Mouse (Mus musculus) liver, embryonic 16.5 days (tissue): ENCODE measurements around the gene Fam71e1. TPM values are rescaled to one million over a fixed set of nuclear protein-coding genes. Genes with fewer than 3 reads are reported as not detected.

ENCODE experiments used
- ATAC-seq: fragments of 200-750 bp; cut with Nextera tagmentation; 2 replicates; pipeline ENCODE4 v1.8.0; 2017; ENCODE audit warnings: low read depth, mild to moderate bottlenecking, moderate number of reproducible peaks, moderate library complexity
- H3K27ac ChIP-seq: fragments of 300-500 bp; sonication (generic); 2 replicates; pipeline ENCODE4 v1.5.1; 2014; ENCODE audit warnings: mild to moderate bottlenecking, low read length
- H3K27me3 ChIP-seq: fragments of 300-500 bp; sonication (generic); 2 replicates; pipeline ENCODE4 v1.6.1; 2014; ENCODE audit warnings: low read depth, low read length, mixed read lengths; ENCODE audit not compliant: control insufficient read depth, insufficient read depth
- H3K36me3 ChIP-seq: fragments of 300-500 bp; sonication (generic); 2 replicates; pipeline ENCODE4 v1.6.1; 2014; ENCODE audit warnings: mild to moderate bottlenecking; ENCODE audit not compliant: control insufficient read depth, insufficient read depth
- H3K4me1 ChIP-seq: fragments of 300-500 bp; sonication (generic); 2 replicates; pipeline ENCODE4 v1.6.1; 2014; ENCODE audit warnings: low read depth, low read length, mixed read lengths; ENCODE audit not compliant: control insufficient read depth
- H3K4me2 ChIP-seq: fragments of 300-500 bp; sonication (generic); 2 replicates; pipeline ENCODE4 v1.6.1; 2014; ENCODE audit warnings: low read depth, low read length, mixed read lengths
- H3K4me3 ChIP-seq: fragments of 300-500 bp; sonication (generic); 2 replicates; pipeline ENCODE4 v1.5.1; 2014; ENCODE audit warnings: low read depth, mild to moderate bottlenecking, low read length
- H3K9ac ChIP-seq: fragments of 300-500 bp; sonication (generic); 2 replicates; pipeline ENCODE4 v1.6.1; 2014; ENCODE audit warnings: low read depth, low read length
- H3K9me3 ChIP-seq: fragments of 300-500 bp; sonication (generic); replicated peaks from 2 replicates; pipeline ENCODE4 v1.6.1; 2016; ENCODE audit warnings: low read length; ENCODE audit not compliant: control insufficient read depth
- WGBS: fragments of 180-500 bp; shearing (Covaris S2); extraction: QIAGEN DNeasy Blood & Tissue Kit; methylation state at CpG from one replicate; pipeline ENCODE4 v1.1.7; 2014; ENCODE audit not compliant: insufficient replicate concordance; 5-methylcytosine and 5-hydroxymethylcytosine counted together
- microRNA-seq: library from miRNA; unstranded; fragments of <30 nt; microRNA quantifications from one replicate; pipeline ENCODE4, GENCODE M21; 2016
- polyA plus RNA-seq: library from polyadenylated mRNA; unstranded; fragments of >200 nt; fragmentation: Nextera tagmentation; extraction: Ambion mirVana; gene quantifications from 2 replicates; pipeline ENCODE4 v1.2.1, GENCODE M21; 2015

Gene Fam71e1
- polyA plus RNA-seq, 1 experiment from 2014 or later, result 1.4 TPM

- Histone ChIP-seq H3K4me1 (peaks cover 16% of the 10 kb centered on the region), H3K27me3 (no peaks in the 10 kb centered on the region), H3K9ac (no peak overlapping the region), H3K4me3 (no peak overlapping the region), H3K36me3 (peaks cover 39% of the 10 kb centered on the region), H3K9me3 (no peaks in the 10 kb centered on the region), H3K27ac (no peak overlapping the region), H3K4me2 (no peak overlapping the region)
- ATAC-seq, result no peak
- 89% methylated on average over 3 of the region's 3 CpGs for WGBS
Measured at GRCm38 (mm10) chr7:44546274-44546673, 49.9 kb downstream of the Fam71e1 start.

DNA sequence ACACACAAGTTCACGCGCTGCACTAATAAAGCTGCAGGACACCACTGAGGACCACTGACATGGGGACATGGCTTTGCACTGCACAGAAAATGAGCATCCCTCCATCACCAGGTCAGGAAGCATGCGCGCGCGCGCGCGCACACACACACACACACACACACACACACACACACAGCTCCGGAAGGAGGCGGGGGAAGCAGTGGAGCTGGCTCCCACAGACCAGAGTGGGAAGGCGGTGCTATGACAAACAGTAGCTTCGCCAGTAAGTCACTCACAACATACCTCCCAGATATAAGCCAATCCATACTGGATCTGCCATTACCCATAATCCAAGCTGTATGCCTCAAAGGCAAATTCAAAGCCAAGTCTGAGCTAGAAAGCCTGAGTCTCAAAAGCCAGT is 50.7 kb downstream of the Fam71e1 start:
- peak overlapping the region; percentile 78 for H3K4me3 ChIP-seq
- H3K27me3 ChIP-seq, result no peaks in the 10 kb centered on the region
- ATAC-seq, result no peak
- H3K9ac ChIP-seq, result peak overlapping the region; percentile 73
- peak overlapping the region; percentile 93 for H3K4me2 ChIP-seq
- H3K36me3 ChIP-seq, result peaks cover 39% of the 10 kb centered on the region
- H3K9me3 ChIP-seq, result no peaks in the 10 kb centered on the region
- H3K27ac ChIP-seq, result no peak overlapping the region; the same call in 1 of the 2 replicates
- peaks cover 16% of the 10 kb centered on the region for H3K4me1 ChIP-seq
- 90% methylated on average over 13 of the region's 13 CpGs for WGBS

DNA sequence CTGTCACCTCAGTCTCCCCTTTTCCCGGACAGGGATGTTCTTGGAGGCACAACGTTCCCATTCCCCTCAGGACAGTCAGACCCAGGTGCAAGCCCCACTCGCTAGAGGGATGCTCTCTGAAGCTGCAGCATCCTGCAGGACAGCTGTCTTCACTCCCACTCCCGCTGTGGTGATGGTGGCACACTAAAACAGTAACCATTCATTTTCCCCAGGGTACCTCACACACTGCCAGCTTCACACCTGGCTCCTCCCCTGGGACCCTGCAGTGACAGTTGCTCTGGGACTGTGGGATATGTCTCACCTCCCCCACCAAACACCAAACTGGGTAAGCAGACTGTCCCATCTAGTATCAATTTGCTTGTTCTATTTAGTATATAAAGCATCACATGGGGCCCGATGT is 51.3 kb downstream of the Fam71e1 start:
- H3K9ac ChIP-seq, result peak overlapping the region; percentile 73
- peak overlapping the region; percentile 78 for H3K4me3 ChIP-seq
- H3K9me3 ChIP-seq, result no peaks in the 10 kb centered on the region
- peak overlapping the region; percentile 93 for H3K4me2 ChIP-seq
- H3K27me3 ChIP-seq, result no peaks in the 10 kb centered on the region
- H3K36me3 ChIP-seq, result peaks cover 37% of the 10 kb centered on the region
- ATAC-seq, result no peak
- peaks cover 17% of the 10 kb centered on the region for H3K4me1 ChIP-seq
- 25% methylated on average over 5 of the region's 5 CpGs for WGBS
- peak overlapping the region; percentile 91 for H3K27ac ChIP-seq

GRCm38 (mm10) chr7:44548497-44549087 is 52.2 kb downstream of the Fam71e1 start, which contains the start of gene Pold1:
Gene Pold1, minus strand, starts transcription at chr7:44548849.
- 0% methylated on average over 43 of the region's 43 CpGs for WGBS
- Histone ChIP-seq H3K4me3 (peak within 1 kb of the TSS; percentile 78), H3K4me1 (peaks cover 24% of the 10 kb centered on the region), H3K9ac (peak within 1 kb of the TSS; percentile 73), H3K27me3 (no peaks in the 10 kb centered on the region), H3K27ac (peak within 1 kb of the TSS; percentile 91), H3K4me2 (peak within 1 kb of the TSS; percentile 93), H3K9me3 (no peaks in the 10 kb centered on the region), H3K36me3 (peaks cover 35% of the 10 kb centered on the region)
- ATAC-seq, result peak; percentile 95

DNA sequence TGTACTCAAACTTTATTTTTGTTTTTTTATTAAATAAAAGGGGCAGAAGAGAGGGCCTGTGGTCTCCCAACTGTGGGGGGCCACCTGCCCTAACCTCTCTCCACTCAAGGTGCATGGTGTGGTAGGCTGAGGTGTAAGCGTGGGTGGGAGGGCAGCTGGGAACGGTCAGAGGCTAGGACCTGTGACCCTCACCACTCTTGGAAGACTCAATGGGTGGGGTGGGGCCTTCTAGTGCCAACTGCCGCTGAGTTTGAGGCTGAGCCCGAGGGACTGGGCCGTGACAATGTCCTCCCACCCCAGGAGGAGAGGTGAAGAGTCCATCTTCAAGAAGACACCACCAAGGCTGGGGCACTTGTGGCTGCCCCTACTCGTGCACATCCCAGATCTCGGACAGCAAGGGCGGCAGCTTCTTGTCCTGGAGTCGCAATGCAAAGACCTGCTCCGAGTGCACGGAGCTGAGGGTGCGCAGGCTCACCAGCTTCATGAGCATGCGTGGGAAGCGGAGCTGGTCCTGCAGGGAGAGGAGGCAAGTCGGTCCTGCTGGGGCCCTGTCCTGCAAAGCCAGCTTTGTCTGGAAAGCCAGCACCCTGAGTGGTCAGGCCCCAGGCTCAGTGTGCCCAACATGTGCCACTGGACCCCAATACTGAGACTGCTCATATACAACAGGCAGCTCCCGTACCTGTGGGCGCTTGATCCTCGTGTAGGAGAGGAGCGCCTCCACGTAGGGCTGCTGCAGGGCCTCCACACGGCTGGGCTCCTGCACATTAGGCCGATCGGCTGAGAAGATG is 53.4 kb downstream of the Fam71e1 start:
- Histone ChIP-seq H3K9ac (no peak overlapping the region), H3K4me2 (no peak overlapping the region), H3K27me3 (no peaks in the 10 kb centered on the region), H3K27ac (no peak overlapping the region), H3K4me3 (no peak overlapping the region), H3K36me3 (peaks cover 35% of the 10 kb centered on the region), H3K4me1 (peaks cover 27% of the 10 kb centered on the region), H3K9me3 (no peaks in the 10 kb centered on the region)
- 82% methylated on average over 23 of the region's 23 CpGs for WGBS
- no peak for ATAC-seq

DNA sequence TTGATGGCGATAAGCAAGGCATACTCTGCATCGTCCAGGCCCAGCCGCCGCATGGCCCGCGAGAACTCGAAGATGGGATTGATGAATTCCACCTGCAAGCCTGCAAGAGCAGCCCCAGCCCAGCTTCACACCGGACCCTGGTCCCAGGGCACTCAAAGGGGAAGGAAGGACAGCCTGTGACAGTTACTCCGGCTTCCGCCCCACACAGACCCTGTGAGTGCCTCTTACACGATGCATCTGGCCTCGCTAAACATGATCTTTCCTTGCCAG is 54.0 kb downstream of the Fam71e1 start:
- Histone ChIP-seq H3K4me3 (no peak overlapping the region), H3K4me1 (peaks cover 27% of the 10 kb centered on the region), H3K36me3 (peaks cover 35% of the 10 kb centered on the region), H3K27ac (no peak overlapping the region), H3K9me3 (no peaks in the 10 kb centered on the region), H3K4me2 (no peak overlapping the region), H3K27me3 (no peaks in the 10 kb centered on the region), H3K9ac (no peak overlapping the region)
- ATAC-seq, result no peak
- 82% methylated on average over 12 of the region's 12 CpGs for WGBS

Small RNAs within 50 kb of the gene (microRNA-seq; reads per million reads assigned to microRNA genes)
- 2.5 reads per million, percentile 4 among the genes with 10 or more reads in this experiment for gene Mir7052
- 0.74 reads per million for gene Mir7053

Other genes starting within 250 kb of the Fam71e1 start
- gene 1700028J19Rik, start 249.9 kb upstream of the Fam71e1 start, polyA plus RNA-seq, result 1.1 and 1.2 TPM in 2 replicates
- gene 2410002F23Rik, start 249.9 kb upstream of the Fam71e1 start, polyA plus RNA-seq, result 23.4 and 24.6 TPM in 2 replicates
- gene Acp4, start 239.2 kb upstream of the Fam71e1 start, polyA plus RNA-seq, result not detected in 2 replicates
- gene Gm15517, start 235.1 kb upstream of the Fam71e1 start, polyA plus RNA-seq, result not detected in 2 replicates
- gene Clec11a, start 189.7 kb upstream of the Fam71e1 start, polyA plus RNA-seq, result 0.44 and 0.46 TPM in 2 replicates
- gene Shank1, start 186.3 kb upstream of the Fam71e1 start, polyA plus RNA-seq, result 0.01 and 0.02 TPM in 2 replicates
- gene Syt3, start 112.5 kb upstream of the Fam71e1 start, polyA plus RNA-seq, result 0.04 TPM in 1 of 2 replicates, not detected in the other
- gene 1700008O03Rik, start 110.8 kb upstream of the Fam71e1 start, polyA plus RNA-seq, result 0.20 TPM in 1 of 2 replicates, not detected in the other
- gene Lrrc4b, start 67.6 kb upstream of the Fam71e1 start, polyA plus RNA-seq, result not detected in 2 replicates
- 19.4 and 23.5 TPM in 2 replicates for gene Aspdh, start 31.2 kb upstream of the Fam71e1 start, polyA plus RNA-seq
- gene Josd2, start 28.6 kb upstream of the Fam71e1 start, polyA plus RNA-seq, result 159 and 174 TPM in 2 replicates
- gene Emc10, start 52 bp upstream of the Fam71e1 start, polyA plus RNA-seq, result 34.4 and 40.6 TPM in 2 replicates
- gene Mybpc2, start 28.1 kb downstream of the Fam71e1 start, polyA plus RNA-seq, result 0.15 and 0.31 TPM in 2 replicates
- 1.5 and 2.0 TPM in 2 replicates for gene Spib, start 35.5 kb downstream of the Fam71e1 start, polyA plus RNA-seq
- 47.8 and 48.8 TPM in 2 replicates for gene Pold1, start 52.3 kb downstream of the Fam71e1 start, polyA plus RNA-seq
- 41.0 and 45.9 TPM in 2 replicates for gene Nr1h2, start 57.4 kb downstream of the Fam71e1 start, polyA plus RNA-seq
- gene Napsa, start 75.8 kb downstream of the Fam71e1 start, polyA plus RNA-seq, result 11.5 and 12.2 TPM in 2 replicates
- gene Kcnc3, start 94.1 kb downstream of the Fam71e1 start, polyA plus RNA-seq, result 0.06 and 0.07 TPM in 2 replicates
- gene Myh14, start 174.3 kb downstream of the Fam71e1 start, polyA plus RNA-seq, result 0.25 and 0.77 TPM in 2 replicates
- not detected in 2 replicates for gene Izumo2, start 212.2 kb downstream of the Fam71e1 start, polyA plus RNA-seq